Mouse (Mus musculus) T-helper 2 cell (primary cell): ENCODE results near the gene Slc35a1.

Experiments
- in situ Hi-C: fragments of 300-600 bp; cut with MboI, MseI; formaldehyde crosslinking; loops from one replicate; pipeline ENCODE4 v1.15.1; 2025; ENCODE audit warnings: high pct_unique_total_duplicates

Slc35a1 gene

GRCm38 (mm10) chr4:34653179-34653578 lies 34.1 kb downstream of the Slc35a1 start:
- in situ Hi-C loops = loop anchor here (10.0 kb wide), 1 partner anchor 218 kb away; no protein-coding TSS in a partner anchor

GRCm38 (mm10) chr4:34644779-34645178 lies 42.5 kb downstream of the Slc35a1 start:
- in situ Hi-C loops = no loop called here

GRCm38 (mm10) chr4:34640731-34641130 lies 46.5 kb downstream of the Slc35a1 start:
- in situ Hi-C loops = no loop called here

- in situ Hi-C loops = no loop called here
These were observed 47.4 kb downstream of the Slc35a1 start for GRCm38 (mm10) chr4:34639745-34640364.

GRCm38 (mm10) chr4:34637851-34638250 lies 49.4 kb downstream of the Slc35a1 start:
- in situ Hi-C loops = no loop called here

- in situ Hi-C loops = no loop called here
These were observed 49.9 kb downstream of the Slc35a1 start for GRCm38 (mm10) chr4:34637386-34637785.

- in situ Hi-C loops = no loop called here
These were observed 51.2 kb downstream of the Slc35a1 start for GRCm38 (mm10) chr4:34636036-34636435.

GRCm38 (mm10) chr4:34634129-34634528 lies 53.1 kb downstream of the Slc35a1 start:
- in situ Hi-C loops = no loop called here

GRCm38 (mm10) chr4:34629956-34630355 lies 57.3 kb downstream of the Slc35a1 start:
- in situ Hi-C loops = no loop called here

GRCm38 (mm10) chr4:34626401-34626800 lies 60.8 kb downstream of the Slc35a1 start:
- in situ Hi-C loops = no loop called here

GRCm38 (mm10) chr4:34625556-34625955 lies 61.7 kb downstream of the Slc35a1 start:
- in situ Hi-C loops = no loop called here

GRCm38 (mm10) chr4:34616146-34616545 lies 71.1 kb downstream of the Slc35a1 start:
- in situ Hi-C loops = loop anchor here (10.0 kb wide), 1 partner anchor 479 kb away; no protein-coding TSS in a partner anchor

- in situ Hi-C loops = loop anchor here (10.0 kb wide), 1 partner anchor 479 kb away; no protein-coding TSS in a partner anchor
These were observed 71.9 kb downstream of the Slc35a1 start for GRCm38 (mm10) chr4:34615303-34615702.

- in situ Hi-C loops = loop anchor here (10.0 kb wide), 1 partner anchor 480 kb away; no protein-coding TSS in a partner anchor
These were observed 72.6 kb downstream of the Slc35a1 start, which contains the start of the genes Orc3 and Rars2 for GRCm38 (mm10) chr4:34614630-34615094. Gene Orc3 (minus strand): TSS chr4:34614944. Gene Rars2 (plus strand): TSS chr4:34614957.

GRCm38 (mm10) chr4:34613571-34614145 lies 73.6 kb downstream of the Slc35a1 start:
- in situ Hi-C loops = loop anchor here (10.0 kb wide), 1 partner anchor 481 kb away; no protein-coding TSS in a partner anchor
